Mouse (Mus musculus) testis, postnatal 14 days (tissue): ENCODE measurements around the gene Dnajc3.
"Not testable (repeated sequence)": the region's sequence is repeated elsewhere in the genome, so short reads cannot be mapped to it uniquely, and the experiment has no call there.

Experiments used
- DNase-seq: peaks from one replicate; pipeline ENCODE4 v3.0.0; 2021; ENCODE audit warnings: low spot score

Gene Dnajc3

GRCm38 (mm10) chr14:118931181-118931580, 6.6 kb upstream of the Dnajc3 start:
- DNase-seq, result no peak

GRCm38 (mm10) chr14:118932956-118933355, 4.8 kb upstream of the Dnajc3 start:
- DNase-seq, result no peak

GRCm38 (mm10) chr14:118934686-118935085, 3.1 kb upstream of the Dnajc3 start:
- DNase-seq, result peak; percentile 26

GRCm38 (mm10) chr14:118936236-118936635, 1.5 kb upstream of the Dnajc3 start:
- no peak for DNase-seq

- no peak for DNase-seq
Measured at GRCm38 (mm10) chr14:118936952-118937351, 824 bp upstream of the Dnajc3 start.

- no peak for DNase-seq
Measured at GRCm38 (mm10) chr14:118938551-118938950, 775 bp downstream of the Dnajc3 start.

- no peak for DNase-seq
Measured at GRCm38 (mm10) chr14:118940796-118941495, 3.2 kb downstream of the Dnajc3 start.

GRCm38 (mm10) chr14:118942076-118942475, 4.3 kb downstream of the Dnajc3 start:
- DNase-seq, result no peak

- no peak for DNase-seq
Measured at GRCm38 (mm10) chr14:118944702-118945101, 6.9 kb downstream of the Dnajc3 start.

GRCm38 (mm10) chr14:118948841-118949240, 11.1 kb downstream of the Dnajc3 start:
- DNase-seq, result no peak

- no peak for DNase-seq
Measured at GRCm38 (mm10) chr14:118951912-118952583, 14.3 kb downstream of the Dnajc3 start.

- no peak for DNase-seq
Measured at GRCm38 (mm10) chr14:118958010-118958409, 20.2 kb downstream of the Dnajc3 start.

- no peak for DNase-seq
Measured at GRCm38 (mm10) chr14:118965356-118966000, 27.7 kb downstream of the Dnajc3 start.

GRCm38 (mm10) chr14:118967646-118968045, 29.9 kb downstream of the Dnajc3 start:
- no peak for DNase-seq

- no peak for DNase-seq
Measured at GRCm38 (mm10) chr14:118972268-118972667, 34.5 kb downstream of the Dnajc3 start.

- no peak for DNase-seq
Measured at GRCm38 (mm10) chr14:118977136-118977816, 39.5 kb downstream of the Dnajc3 start.

GRCm38 (mm10) chr14:118979571-118980325, 42.0 kb downstream of the Dnajc3 start:
- DNase-seq, result no peak

- no peak for DNase-seq
Measured at GRCm38 (mm10) chr14:118980358-118980757, 42.6 kb downstream of the Dnajc3 start.

GRCm38 (mm10) chr14:118980890-118981289, 43.1 kb downstream of the Dnajc3 start:
- no peak for DNase-seq

GRCm38 (mm10) chr14:118981711-118982428, 44.1 kb downstream of the Dnajc3 start:
- DNase-seq, result not testable (repeated sequence)

GRCm38 (mm10) chr14:118982429-118983045, 44.8 kb downstream of the Dnajc3 start:
- DNase-seq, result not testable (repeated sequence)
